Mouse (Mus musculus): ENCODE data around the gene Magi3. TPM values are rescaled to one million over a fixed set of nuclear protein-coding genes. Genes with fewer than 3 reads are reported as not detected.

The Magi3 gene
- polyA plus RNA-seq, 1 experiment, result 2.1 TPM

DNA sequence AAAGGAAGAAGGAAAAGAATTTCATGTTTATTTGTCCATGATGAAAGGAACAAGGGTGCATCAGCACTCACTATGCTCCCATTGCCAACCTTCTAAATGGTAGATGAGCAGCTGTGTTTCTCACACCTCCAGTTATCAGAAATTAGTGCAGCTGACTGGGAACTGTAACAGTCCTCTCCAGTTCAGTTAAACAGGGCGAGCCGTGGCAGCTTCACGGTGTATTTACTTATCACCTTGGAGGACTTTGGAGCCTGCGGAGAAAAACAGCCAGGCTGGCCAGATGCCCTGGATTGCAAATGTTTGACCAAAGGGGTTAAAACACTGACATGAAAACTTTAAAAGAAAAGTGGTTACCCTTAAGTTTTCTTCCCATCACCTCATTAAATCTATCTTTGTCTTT lies 77.8 kb downstream of the Magi3 start:
- TF ChIP-seq CTCF (IDR thresholded peaks at IDR 0.05; ENCODE audit: low read depth, low read length) (no peak), POLR2A (IDR thresholded peaks at IDR 0.05; ENCODE audit: borderline replicate concordance, low read depth, low read length) (no peak)
- no peak overlapping the region for H3K27ac ChIP-seq (ENCODE audit: insufficient read depth, low read depth, low read length)
- H3K4me1 ChIP-seq (ENCODE audit: control insufficient read depth, insufficient read depth, low read length), result no peaks in the 10 kb centered on the region
- H3K4me3 ChIP-seq (ENCODE audit: insufficient read depth, low read length), result no peak overlapping the region

GRCm38 (mm10) chr3:104138953-104139450 lies 81.2 kb downstream of the Magi3 start:
- H3K4me1 ChIP-seq (ENCODE audit: control insufficient read depth, insufficient read depth, low read length), result no peaks in the 10 kb centered on the region
- H3K4me3 ChIP-seq (ENCODE audit: insufficient read depth, low read length), result no peak overlapping the region
- TF ChIP-seq CTCF (IDR thresholded peaks at IDR 0.05; ENCODE audit: low read depth, low read length), result no peak
- TF ChIP-seq POLR2A (IDR thresholded peaks at IDR 0.05; ENCODE audit: borderline replicate concordance, low read depth, low read length), result no peak
- no peak overlapping the region for H3K27ac ChIP-seq (ENCODE audit: insufficient read depth, low read depth, low read length)

DNA sequence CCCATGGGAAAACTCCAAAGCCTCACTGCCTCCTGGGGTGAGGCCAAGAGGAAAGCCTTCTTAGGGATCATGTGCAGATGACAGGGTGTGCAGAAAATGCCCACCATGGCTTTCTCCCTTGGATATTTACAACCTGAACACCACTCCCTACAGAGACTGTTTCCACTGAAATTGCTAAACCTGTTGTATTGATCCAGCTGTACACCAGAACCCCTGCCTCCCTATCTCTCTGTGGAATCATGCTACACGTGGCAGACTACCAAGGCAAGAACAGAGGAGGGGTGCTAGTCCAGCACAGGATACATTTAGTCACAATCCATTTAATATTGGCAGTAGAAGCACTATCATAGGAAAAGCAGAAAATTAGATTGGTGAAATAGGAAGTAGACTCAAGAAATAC lies 94.5 kb downstream of the Magi3 start:
- Histone ChIP-seq H3K27ac (ENCODE audit: insufficient read depth, low read depth, low read length) (no peak overlapping the region), H3K4me3 (ENCODE audit: insufficient read depth, low read length) (no peak overlapping the region), H3K4me1 (ENCODE audit: control insufficient read depth, insufficient read depth, low read length) (no peaks in the 10 kb centered on the region)
- no peak for TF ChIP-seq POLR2A (IDR thresholded peaks at IDR 0.05; ENCODE audit: borderline replicate concordance, low read depth, low read length)

DNA sequence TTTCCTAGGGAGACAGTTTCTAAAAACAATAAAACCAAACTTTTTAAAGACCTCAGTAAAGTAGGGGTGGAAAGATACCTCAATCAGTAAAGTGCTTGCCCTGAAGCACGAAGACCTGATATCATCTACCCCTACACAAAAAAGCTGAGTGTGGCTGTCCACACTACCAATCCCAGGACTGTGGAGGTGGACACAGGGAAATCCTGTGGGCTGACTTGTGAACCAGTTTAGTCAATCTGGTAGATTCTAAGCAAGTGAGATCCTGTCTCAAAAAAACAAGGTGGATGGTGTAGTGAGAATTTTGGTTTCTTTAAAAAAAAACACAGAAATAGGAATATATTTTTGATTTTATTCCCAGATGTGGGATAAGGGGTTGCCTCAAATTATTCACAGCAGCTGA lies 96.3 kb downstream of the Magi3 start:
- TF ChIP-seq POLR2A (IDR thresholded peaks at IDR 0.05; ENCODE audit: borderline replicate concordance, low read depth, low read length) (no peak), CTCF (IDR thresholded peaks at IDR 0.05; ENCODE audit: low read depth, low read length) (no peak)
- no peaks in the 10 kb centered on the region for H3K4me1 ChIP-seq (ENCODE audit: control insufficient read depth, insufficient read depth, low read length)
- no peak overlapping the region for H3K4me3 ChIP-seq (ENCODE audit: insufficient read depth, low read length)
- no peak overlapping the region for H3K27ac ChIP-seq (ENCODE audit: insufficient read depth, low read depth, low read length)

DNA sequence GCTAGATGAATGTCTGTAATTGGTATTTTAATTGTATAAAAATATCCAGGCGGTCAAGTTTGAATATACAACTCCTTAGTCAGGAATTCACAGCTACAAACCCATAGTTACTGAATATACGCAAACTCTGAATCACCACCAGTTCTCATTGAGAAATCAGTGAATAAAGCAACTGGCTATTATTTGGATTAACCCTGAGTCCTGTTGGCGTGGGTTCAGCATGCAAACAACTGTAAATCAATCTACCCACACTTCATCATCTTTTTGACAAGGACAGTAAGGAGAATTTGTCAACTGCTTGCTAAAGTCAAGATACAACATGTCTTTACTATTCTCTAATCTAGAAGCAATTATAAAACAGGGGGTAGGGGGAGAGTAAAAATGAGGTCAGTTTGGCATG lies 110.7 kb downstream of the Magi3 start:
- TF ChIP-seq POLR2A (IDR thresholded peaks at IDR 0.05; ENCODE audit: borderline replicate concordance, low read depth, low read length) (no peak), CTCF (IDR thresholded peaks at IDR 0.05; ENCODE audit: low read depth, low read length) (no peak)
- no peak overlapping the region for H3K27ac ChIP-seq (ENCODE audit: insufficient read depth, low read depth, low read length)
- H3K4me1 ChIP-seq (ENCODE audit: control insufficient read depth, insufficient read depth, low read length), result no peaks in the 10 kb centered on the region
- no peak overlapping the region for H3K4me3 ChIP-seq (ENCODE audit: insufficient read depth, low read length)

DNA sequence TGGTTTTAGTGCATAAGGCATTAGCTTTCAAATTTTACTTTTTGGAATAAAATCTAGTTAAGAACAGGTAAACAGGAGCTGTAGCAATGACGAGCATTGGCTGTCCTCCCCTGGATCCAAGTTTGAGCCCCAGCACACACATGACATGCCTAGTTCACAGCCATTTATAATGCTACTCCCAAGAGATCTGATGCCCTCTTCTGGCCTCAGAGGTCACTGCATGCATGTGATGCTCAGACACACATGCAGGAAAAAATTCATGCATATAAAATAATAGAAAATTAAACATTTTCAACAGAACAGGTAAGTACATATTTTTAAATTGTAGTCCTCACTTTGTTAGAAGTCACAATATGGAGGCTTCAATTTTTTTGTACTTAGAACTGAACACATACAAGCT lies 115.2 kb downstream of the Magi3 start:
- Histone ChIP-seq H3K27ac (ENCODE audit: insufficient read depth, low read depth, low read length) (no peak overlapping the region), H3K4me1 (ENCODE audit: control insufficient read depth, insufficient read depth, low read length) (peaks cover 3% of the 10 kb centered on the region; the same call in 1 of the 2 replicates), H3K4me3 (ENCODE audit: insufficient read depth, low read length) (no peak overlapping the region)
- no peak for TF ChIP-seq POLR2A (IDR thresholded peaks at IDR 0.05; ENCODE audit: borderline replicate concordance, low read depth, low read length)
- TF ChIP-seq CTCF (IDR thresholded peaks at IDR 0.05; ENCODE audit: low read depth, low read length), result peak; percentile 26; the same call in 1 of the 2 replicates

DNA sequence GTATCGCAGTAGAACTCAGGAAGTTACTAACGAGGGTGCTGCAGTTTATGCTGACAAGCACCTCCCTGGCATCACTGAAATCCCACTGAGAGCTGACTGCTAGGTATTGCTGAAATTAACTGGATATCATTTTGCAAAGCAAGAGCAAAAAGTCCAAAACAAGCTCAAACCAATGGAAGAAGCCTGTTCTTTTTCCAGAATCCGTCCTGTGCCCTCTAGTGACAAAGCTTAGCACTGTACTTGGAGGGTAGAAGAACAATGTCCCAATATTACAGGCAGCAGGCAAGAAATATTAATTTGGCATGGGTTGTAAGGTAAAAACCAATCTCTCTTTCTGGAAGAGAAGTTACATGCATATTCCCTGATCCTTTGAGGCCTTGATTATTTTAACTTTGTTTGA lies 118.5 kb downstream of the Magi3 start:
- Histone ChIP-seq H3K4me1 (ENCODE audit: control insufficient read depth, insufficient read depth, low read length) (peaks cover 3% of the 10 kb centered on the region; the same call in 1 of the 2 replicates), H3K27ac (ENCODE audit: insufficient read depth, low read depth, low read length) (no peak overlapping the region), H3K4me3 (ENCODE audit: insufficient read depth, low read length) (no peak overlapping the region)
- TF ChIP-seq CTCF (IDR thresholded peaks at IDR 0.05; ENCODE audit: low read depth, low read length) (no peak), POLR2A (IDR thresholded peaks at IDR 0.05; ENCODE audit: borderline replicate concordance, low read depth, low read length) (no peak)

- peaks cover 3% of the 10 kb centered on the region; the same call in 1 of the 2 replicates for H3K4me1 ChIP-seq (ENCODE audit: control insufficient read depth, insufficient read depth, low read length)
- no peak for TF ChIP-seq POLR2A (IDR thresholded peaks at IDR 0.05; ENCODE audit: borderline replicate concordance, low read depth, low read length)
- no peak for TF ChIP-seq CTCF (IDR thresholded peaks at IDR 0.05; ENCODE audit: low read depth, low read length)
- no peak overlapping the region for H3K27ac ChIP-seq (ENCODE audit: insufficient read depth, low read depth, low read length)
- H3K4me3 ChIP-seq (ENCODE audit: insufficient read depth, low read length), result no peak overlapping the region
Observed at GRCm38 (mm10) chr3:104101249-104101648, 118.9 kb downstream of the Magi3 start.

DNA sequence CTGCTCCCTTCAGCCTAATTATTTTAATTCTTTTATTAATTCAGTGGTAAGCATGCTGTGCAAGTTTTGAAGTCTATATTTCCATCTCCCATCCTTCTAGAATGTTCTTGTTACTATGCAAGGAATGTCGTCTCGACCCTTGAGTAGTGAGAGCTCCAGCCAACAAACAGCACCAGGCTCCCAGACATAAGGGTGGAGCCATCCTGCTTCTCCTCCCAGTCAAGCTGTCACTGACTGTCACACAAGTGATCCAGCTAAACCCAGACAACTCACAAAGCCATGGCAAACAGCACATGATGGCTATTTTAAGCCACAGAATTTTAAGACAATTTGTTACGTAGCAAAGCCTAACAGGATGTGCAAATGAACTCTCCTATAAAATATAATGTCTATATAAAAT lies 124.2 kb downstream of the Magi3 start:
- Histone ChIP-seq H3K4me3 (ENCODE audit: insufficient read depth, low read length) (no peak overlapping the region), H3K27ac (ENCODE audit: insufficient read depth, low read depth, low read length) (no peak overlapping the region), H3K4me1 (ENCODE audit: control insufficient read depth, insufficient read depth, low read length) (peaks cover 6% of the 10 kb centered on the region)
- TF ChIP-seq POLR2A (IDR thresholded peaks at IDR 0.05; ENCODE audit: borderline replicate concordance, low read depth, low read length), result no peak
- TF ChIP-seq CTCF (IDR thresholded peaks at IDR 0.05; ENCODE audit: low read depth, low read length), result no peak

GRCm38 (mm10) chr3:104094646-104095045 lies 125.5 kb downstream of the Magi3 start:
- Histone ChIP-seq H3K27ac (ENCODE audit: insufficient read depth, low read depth, low read length) (no peak overlapping the region), H3K4me1 (ENCODE audit: control insufficient read depth, insufficient read depth, low read length) (peaks cover 6% of the 10 kb centered on the region), H3K4me3 (ENCODE audit: insufficient read depth, low read length) (no peak overlapping the region)
- TF ChIP-seq CTCF (IDR thresholded peaks at IDR 0.05; ENCODE audit: low read depth, low read length), result no peak
- TF ChIP-seq POLR2A (IDR thresholded peaks at IDR 0.05; ENCODE audit: borderline replicate concordance, low read depth, low read length), result no peak

DNA sequence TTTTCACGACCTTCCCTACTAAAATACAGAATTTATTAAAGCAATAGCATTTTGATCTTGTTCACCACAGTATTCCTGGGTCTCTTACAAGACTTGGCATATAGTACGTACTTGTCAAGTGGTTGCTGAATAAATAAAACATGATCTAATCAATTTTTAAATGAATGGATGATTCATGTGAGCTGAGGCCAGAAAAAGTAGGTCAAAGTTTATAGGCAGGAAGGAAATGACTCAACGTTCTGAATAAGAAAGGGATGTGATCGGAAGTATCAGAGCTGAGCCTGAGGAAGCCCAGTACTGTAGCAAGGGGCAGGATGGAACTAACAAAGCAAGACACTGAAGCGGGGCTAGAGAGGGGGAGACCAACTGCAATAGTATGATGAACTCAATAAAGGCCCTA lies 127.4 kb downstream of the Magi3 start:
- peaks cover 6% of the 10 kb centered on the region for H3K4me1 ChIP-seq (ENCODE audit: control insufficient read depth, insufficient read depth, low read length)
- H3K4me3 ChIP-seq (ENCODE audit: insufficient read depth, low read length), result no peak overlapping the region
- H3K27ac ChIP-seq (ENCODE audit: insufficient read depth, low read depth, low read length), result no peak overlapping the region
- TF ChIP-seq CTCF (IDR thresholded peaks at IDR 0.05; ENCODE audit: low read depth, low read length) (no peak), POLR2A (IDR thresholded peaks at IDR 0.05; ENCODE audit: borderline replicate concordance, low read depth, low read length) (no peak)

All from bone marrow macrophage, adult 2 months (primary cell).